Mouse (Mus musculus) MEL (cell line): Measurements from ENCODE around the gene Gale. TPM values are rescaled to one million over a fixed set of nuclear protein-coding genes. Genes with fewer than 3 reads are reported as not detected.

ENCODE experiments used
- DNase-seq: peaks from one replicate; pipeline ENCODE4 v3.0.0; 2011; ENCODE audit warnings: low read depth, low spot score
- H3K27ac ChIP-seq: 2 replicates; pipeline ENCODE4 v1.5.1; 2012; ENCODE audit warnings: low read depth, mild to moderate bottlenecking, control low read depth, low read length, moderate library complexity; ENCODE audit not compliant: control insufficient read depth
- H3K27me3 ChIP-seq, 2 experiments: fragments of 150-350 bp in 1 of 2; sonication (generic) in 1 of 2; 2 replicates each; pipeline ENCODE4 v1.6.1; 2012; ENCODE audit warnings: low read length in 2 of 2, mild to moderate bottlenecking in 2 of 2, improper control_type of control experiment in 1 of 2, moderate library complexity in 1 of 2; ENCODE audit not compliant: insufficient read depth in 2 of 2, control insufficient read depth in 1 of 2
- H3K36me3 ChIP-seq, 2 experiments: 2 replicates each; pipeline ENCODE4 v1.6.1; 2012 to 2014; ENCODE audit warnings: low read length in 2 of 2, improper control_type of control experiment in 1 of 2, inconsistent platforms in 1 of 2, mild to moderate bottlenecking in 1 of 2; ENCODE audit not compliant: insufficient read depth in 2 of 2, control insufficient read depth in 1 of 2
- H3K4me1 ChIP-seq, 2 experiments: fragments of 150-350 bp in 1 of 2; sonication (generic) in 1 of 2; 2 replicates each; pipeline ENCODE4 v1.6.1; 2012; ENCODE audit warnings: low read length in 2 of 2, improper control_type of control experiment in 1 of 2, mild to moderate bottlenecking in 1 of 2; ENCODE audit not compliant: insufficient read depth in 2 of 2, control insufficient read depth in 1 of 2
- H3K4me3 ChIP-seq, 2 experiments: fragments of 150-350 bp in 1 of 2; sonication (generic) in 1 of 2; 2 replicates each; pipeline ENCODE4 v1.5.1; 2012; ENCODE audit warnings: low read depth in 2 of 2, low read length in 2 of 2, mild to moderate bottlenecking in 2 of 2, moderate library complexity in 2 of 2, control low read depth in 1 of 2, improper control_type of control experiment in 1 of 2; ENCODE audit not compliant: control insufficient read depth in 1 of 2, insufficient read depth in 1 of 2
- H3K79me2 ChIP-seq: 2 replicates; pipeline ENCODE4 v1.6.1; 2012; ENCODE audit warnings: mild to moderate bottlenecking, low read length, moderate library complexity; ENCODE audit not compliant: control insufficient read depth, poor library complexity, insufficient read depth
- H3K9ac ChIP-seq: 2 replicates; pipeline ENCODE4 v1.6.1; 2012; ENCODE audit warnings: low read depth, mild to moderate bottlenecking, control low read depth, low read length, moderate library complexity; ENCODE audit not compliant: control insufficient read depth, poor library complexity, severe bottlenecking
- H3K9me3 ChIP-seq: fragments of 150-350 bp; sonication (generic); replicated peaks from 2 replicates; pipeline ENCODE4 v1.6.1; 2012; ENCODE audit warnings: mild to moderate bottlenecking, low read length, improper control_type of control experiment, moderate library complexity; ENCODE audit not compliant: insufficient read depth
- BHLHE40 ChIP-seq: IDR thresholded peaks from 2 replicates; pipeline ENCODE4 v1.6.1; 2012; ENCODE audit warnings: low read depth, mild to moderate bottlenecking, inconsistent platforms, low read length, improper control_type of control experiment, borderline replicate concordance
- CHD1 ChIP-seq: IDR thresholded peaks from 2 replicates; pipeline ENCODE4 v1.6.1; 2012; ENCODE audit warnings: low read depth, mild to moderate bottlenecking, inconsistent platforms, low read length, improper control_type of control experiment
- CHD2 ChIP-seq: IDR thresholded peaks from 2 replicates; pipeline ENCODE4 v1.6.1; 2011; ENCODE audit warnings: low read length, improper control_type of control experiment
- CTCF ChIP-seq, 3 experiments: IDR thresholded peaks in 2 of 3; conservative IDR thresholded peaks in 1 of 3; 2 replicates each; pipeline ENCODE4 v1.5.1; 2011 to 2012; ENCODE audit warnings: low read length in 3 of 3, low read depth in 2 of 3, mild to moderate bottlenecking in 2 of 3, improper control_type of control experiment in 1 of 3, inconsistent platforms in 1 of 3, mixed read lengths in 1 of 3, moderate library complexity in 1 of 3; ENCODE audit not compliant: control insufficient read depth in 1 of 3, insufficient read depth in 1 of 3, poor library complexity in 1 of 3, severe bottlenecking in 1 of 3
- ELF1 ChIP-seq: IDR thresholded peaks from 2 replicates; pipeline ENCODE4 v1.6.1; 2014; ENCODE audit warnings: low read depth, mild to moderate bottlenecking, inconsistent platforms, low read length, improper control_type of control experiment, moderate library complexity
- GABPA ChIP-seq: IDR thresholded peaks from 2 replicates; pipeline ENCODE4 v1.6.1; 2012; ENCODE audit warnings: low read depth, mild to moderate bottlenecking, inconsistent platforms, low read length, improper control_type of control experiment, moderate library complexity
- GATA1 ChIP-seq: IDR thresholded peaks from 2 replicates; pipeline ENCODE4 v1.6.1; 2011; ENCODE audit warnings: low read depth, low read length, improper control_type of control experiment
- HCFC1 ChIP-seq: IDR thresholded peaks from 2 replicates; pipeline ENCODE4 v1.6.1; 2012; ENCODE audit warnings: low read depth, mild to moderate bottlenecking, inconsistent platforms, low read length, improper control_type of control experiment, moderate library complexity
- KAT2A ChIP-seq: conservative IDR thresholded peaks from 2 replicates; pipeline ENCODE4 v1.6.1; 2012; ENCODE audit warnings: low read depth, low read length, improper control_type of control experiment, inconsistent platforms
- MAFK ChIP-seq: IDR thresholded peaks from 2 replicates; pipeline ENCODE4 v1.6.1; 2011; ENCODE audit warnings: low read depth, mild to moderate bottlenecking, low read length, improper control_type of control experiment, borderline replicate concordance
- MAX ChIP-seq: IDR thresholded peaks from 2 replicates; pipeline ENCODE4 v1.6.1; 2011; ENCODE audit warnings: low read length, improper control_type of control experiment
- MYC ChIP-seq: IDR thresholded peaks from 2 replicates; pipeline ENCODE4 v1.6.1; 2011; ENCODE audit warnings: low read depth, mild to moderate bottlenecking, low read length, improper control_type of control experiment, moderate library complexity
- NELFE ChIP-seq: IDR thresholded peaks from 2 replicates; pipeline ENCODE4 v1.6.1; 2011; ENCODE audit warnings: low read depth, low read length, improper control_type of control experiment
- NRF1 ChIP-seq: IDR thresholded peaks from 2 replicates; pipeline ENCODE4 v1.6.1; 2014; ENCODE audit warnings: low read depth, mild to moderate bottlenecking, inconsistent platforms, low read length, improper control_type of control experiment, moderate library complexity; ENCODE audit not compliant: poor library complexity, insufficient read depth, severe bottlenecking
- POLR2AphosphoS2 ChIP-seq: IDR thresholded peaks from 2 replicates; pipeline ENCODE4 v1.6.1; 2011; ENCODE audit warnings: low read length, improper control_type of control experiment
- POLR2AphosphoS5 ChIP-seq: IDR thresholded peaks from 2 replicates; pipeline ENCODE4 v1.6.1; 2012; ENCODE audit warnings: low read depth, borderline replicate concordance, mild to moderate bottlenecking, inconsistent platforms, low read length, moderate library complexity, mixed read lengths
- RCOR1 ChIP-seq: IDR thresholded peaks from 2 replicates; pipeline ENCODE4 v1.6.1; 2012; ENCODE audit warnings: low read depth, mild to moderate bottlenecking, inconsistent platforms, low read length, improper control_type of control experiment
- SIN3A ChIP-seq: IDR thresholded peaks from 2 replicates; pipeline ENCODE4 v1.6.1; 2012; ENCODE audit warnings: low read length, improper control_type of control experiment, inconsistent platforms
- SMC3 ChIP-seq: IDR thresholded peaks from 2 replicates; pipeline ENCODE4 v1.6.1; 2011; ENCODE audit warnings: low read depth, low read length, improper control_type of control experiment
- TAL1 ChIP-seq: IDR thresholded peaks from 2 replicates; pipeline ENCODE4 v1.6.1; 2012; ENCODE audit warnings: mild to moderate bottlenecking, inconsistent platforms, low read length, moderate library complexity, mixed read lengths
- UBTF ChIP-seq: IDR thresholded peaks from 2 replicates; pipeline ENCODE4 v1.6.1; 2012; ENCODE audit warnings: low read depth, mild to moderate bottlenecking, inconsistent platforms, low read length, improper control_type of control experiment, moderate library complexity, borderline replicate concordance; ENCODE audit not compliant: insufficient read depth
- USF2 ChIP-seq, 2 experiments: IDR thresholded peaks; 2 replicates each; pipeline ENCODE4 v1.6.1; 2011 to 2012; ENCODE audit warnings: improper control_type of control experiment in 2 of 2, low read length in 2 of 2, borderline replicate concordance in 1 of 2, inconsistent platforms in 1 of 2, low read depth in 1 of 2, mild to moderate bottlenecking in 1 of 2; ENCODE audit not compliant: insufficient read depth in 1 of 2
- ZKSCAN1 ChIP-seq: IDR thresholded peaks from 2 replicates; pipeline ENCODE4 v1.6.1; 2012; ENCODE audit warnings: low read depth, mild to moderate bottlenecking, inconsistent platforms, low read length, improper control_type of control experiment, moderate library complexity
- ZNF384 ChIP-seq: IDR thresholded peaks from 2 replicates; pipeline ENCODE4 v1.6.1; 2012; ENCODE audit warnings: low read depth, mild to moderate bottlenecking, inconsistent platforms, low read length, improper control_type of control experiment
- polyA plus RNA-seq, 2 experiments: library from polyadenylated mRNA; stranded (reverse) in 1 of 2; unstranded in 1 of 2; fragments of >175 nt in 1 of 2; fragments of >200 nt in 1 of 2; gene quantifications; 2 replicates each; pipeline versions ENCODE4 v1.2.1 to v1.2.4; 2012; ENCODE audit warnings: low replicate concordance in 2 of 2, low read depth in 1 of 2; ENCODE audit not compliant: insufficient read length in 2 of 2, insufficient read depth in 1 of 2, missing spikeins in 1 of 2
- total RNA-seq: library from RNA; depleted of rRNA; stranded (reverse); fragments of 300-350 nt; gene quantifications from 2 replicates; pipeline ENCODE4 v1.2.3, GENCODE M21; 2012

Gale gene
- total and polyA plus RNA-seq, 3 experiments, result 24.5 to 31.2 TPM; not detected in 1

DNA sequence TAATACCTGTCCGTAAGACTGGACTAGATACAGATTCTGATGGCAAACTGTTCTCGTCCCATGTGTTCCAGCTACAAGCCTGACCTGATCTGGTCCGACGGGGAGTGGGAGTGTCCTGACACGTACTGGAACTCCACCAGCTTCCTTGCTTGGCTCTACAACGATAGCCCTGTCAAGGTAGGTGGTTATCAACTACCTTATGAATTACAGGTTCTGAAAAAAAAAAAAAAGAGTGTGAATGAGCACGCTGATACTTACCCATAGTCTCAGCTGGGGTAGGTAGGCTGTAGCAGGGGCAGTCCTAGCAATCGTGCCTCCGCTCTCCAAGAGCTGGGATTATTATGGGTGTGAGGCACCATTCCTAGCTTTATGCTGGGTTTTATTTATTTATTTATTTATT, 33.7 kb upstream of the Gale start:
- Histone ChIP-seq H3K36me3 (peaks cover 2 to 29% of the 10 kb centered on the region in 2 experiments; a peak in 2 of 4 replicates), H3K27ac (no peak overlapping the region), H3K27me3 (no peaks in the 10 kb centered on the region), H3K4me3 (no peak overlapping the region), H3K9ac (no peak overlapping the region), H3K4me1 (peaks cover 20 to 38% of the 10 kb centered on the region in 2 experiments), H3K9me3 (no peaks in the 10 kb centered on the region), H3K79me2 (no peaks in the 10 kb centered on the region)
- no peak for TF ChIP-seq HCFC1
- DNase-seq, result no peak

DNA sequence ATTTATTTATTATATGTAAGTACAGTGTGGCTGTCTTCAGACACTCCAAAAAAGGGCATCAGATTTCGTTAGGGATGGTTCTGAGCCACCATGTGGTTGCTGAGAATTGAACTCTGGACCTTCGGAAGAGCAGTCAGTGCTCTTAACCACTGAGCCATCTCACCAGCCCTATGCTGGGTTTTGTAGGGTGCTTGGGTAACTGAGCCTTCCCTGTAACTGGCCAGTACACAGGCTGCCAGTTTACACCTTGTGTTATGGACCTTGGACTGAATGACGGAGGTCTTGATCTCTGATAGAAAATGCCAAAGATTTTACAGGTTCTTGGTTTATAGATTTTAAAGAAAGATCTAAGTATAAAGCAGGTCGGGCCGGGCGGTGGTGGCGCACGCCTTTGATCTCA, 33.3 kb upstream of the Gale start:
- no peak for DNase-seq
- TF ChIP-seq CTCF (IDR thresholded peaks at IDR 0.05 in 2 of 3, conservative IDR thresholded peaks at IDR 0.05 in 1 of 3; ENCODE audit: control insufficient read depth in 1 of 3, insufficient read depth in 1 of 3, low read depth in 2 of 3, low read length in 3 of 3, poor library complexity in 1 of 3, severe bottlenecking in 1 of 3), result no peak
- no peak for TF ChIP-seq SMC3
- TF ChIP-seq NRF1, result no peak
- TF ChIP-seq POLR2AphosphoS2, result no peak
- TF ChIP-seq POLR2AphosphoS5, result no peak
- no peak for TF ChIP-seq CHD1
- TF ChIP-seq MAFK, result no peak
- no peak for TF ChIP-seq MAX
- no peak for TF ChIP-seq BHLHE40
- TF ChIP-seq GABPA, result no peak
- TF ChIP-seq MYC, result no peak
- no peak for TF ChIP-seq UBTF
- Histone ChIP-seq H3K4me1 (peaks cover 23 to 38% of the 10 kb centered on the region in 2 experiments), H3K9me3 (no peaks in the 10 kb centered on the region), H3K27ac (no peak overlapping the region), H3K4me3 (no peak overlapping the region), H3K9ac (no peak overlapping the region), H3K36me3 (peaks cover 2 to 30% of the 10 kb centered on the region in 2 experiments; a peak in 2 of 4 replicates), H3K27me3 (no peaks in the 10 kb centered on the region), H3K79me2 (no peaks in the 10 kb centered on the region)

GRCm38 (mm10) chr4:135931832-135932231, 31.7 kb upstream of the Gale start:
- Histone ChIP-seq H3K9ac (no peak overlapping the region), H3K4me3 (no peak overlapping the region), H3K27ac (no peak overlapping the region), H3K9me3 (no peaks in the 10 kb centered on the region), H3K36me3 (peaks cover 2 to 29% of the 10 kb centered on the region in 2 experiments; a peak in 2 of 4 replicates), H3K27me3 (no peaks in the 10 kb centered on the region), H3K4me1 (peaks cover 26 to 38% of the 10 kb centered on the region in 2 experiments), H3K79me2 (no peaks in the 10 kb centered on the region)
- peak; percentile 73 for DNase-seq
- no peak for TF ChIP-seq GATA1
- TF ChIP-seq USF2 (IDR thresholded peaks at IDR 0.05; ENCODE audit: borderline replicate concordance in 1 of 2, insufficient read depth in 1 of 2, low read depth in 1 of 2, low read length in 2 of 2), result no peak
- no peak for TF ChIP-seq TAL1
- TF ChIP-seq CTCF (IDR thresholded peaks at IDR 0.05 in 2 of 3, conservative IDR thresholded peaks at IDR 0.05 in 1 of 3; ENCODE audit: control insufficient read depth in 1 of 3, insufficient read depth in 1 of 3, low read depth in 2 of 3, low read length in 3 of 3, poor library complexity in 1 of 3, severe bottlenecking in 1 of 3), result peak; percentile 70 to 81 (median 79)
- TF ChIP-seq SIN3A, result 0 out of 2 replicates have a peak, but pooled peaks have one; percentile 48
- no peak; the same call in 1 of the 2 replicates for TF ChIP-seq ZNF384
- TF ChIP-seq NRF1, result no peak
- TF ChIP-seq MAFK, result no peak
- TF ChIP-seq ELF1, result no peak
- TF ChIP-seq MYC, result 0 out of 2 replicates have a peak, but pooled peaks have one; percentile 18
- no peak for TF ChIP-seq CHD2
- TF ChIP-seq NELFE, result no peak
- no peak for TF ChIP-seq ZKSCAN1
- TF ChIP-seq CHD1, result no peak
- no peak for TF ChIP-seq KAT2A
- peak; percentile 84 for TF ChIP-seq SMC3
- TF ChIP-seq RCOR1, result peak; percentile 15; the same call in 1 of the 2 replicates
